Mouse (Mus musculus) left cerebral cortex, adult 9 months (tissue): ENCODE results near the gene Trap1a.
"Not testable (repeated sequence)": the region's sequence is repeated elsewhere in the genome, so short reads cannot be mapped to it uniquely, and the experiment has no call there.

Experiments used
- DNase-seq, 2 experiments: peaks; one replicate each; pipeline ENCODE4 v3.0.0; 2022; ENCODE audit warnings: low spot score in 2 of 2

Trap1a gene

DNA sequence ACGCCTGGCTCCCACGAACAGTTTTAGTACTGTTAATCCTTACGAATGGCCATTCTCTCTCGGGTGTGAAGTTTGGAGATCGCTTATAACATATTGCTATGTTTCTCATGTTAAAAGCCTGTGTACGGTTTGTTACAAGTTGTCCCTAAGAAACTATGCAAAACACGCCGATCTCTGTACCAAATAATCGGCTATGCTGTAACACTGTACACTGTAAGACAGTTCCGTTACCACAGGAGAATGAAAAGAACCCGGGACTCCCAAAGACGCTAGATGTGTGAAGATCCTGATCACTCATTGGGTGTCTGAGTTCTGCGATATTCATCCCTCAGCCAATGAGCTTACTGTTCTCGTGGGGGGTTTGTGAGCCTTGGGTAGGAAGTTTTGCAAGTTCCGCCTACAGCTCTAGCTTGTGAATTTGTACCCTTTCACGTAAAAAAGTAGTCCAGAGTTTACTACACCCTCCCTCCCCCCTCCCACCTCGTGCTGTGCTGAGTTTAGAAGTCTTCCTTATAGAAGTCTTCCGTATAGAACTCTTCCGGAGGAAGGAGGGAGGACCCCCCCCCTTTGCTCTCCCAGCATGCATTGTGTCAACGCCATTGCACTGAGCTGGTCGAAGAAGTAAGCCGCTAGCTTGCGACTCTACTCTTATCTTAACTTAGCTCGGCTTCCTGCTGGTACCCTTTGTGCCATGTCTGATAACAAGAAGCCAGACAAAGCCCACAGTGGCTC, at the start of gene Trap1a:
Trap1a (plus strand) TSS at position 421 of the 732 bp plus-strand sequence.
- DNase-seq = no peak

DNA sequence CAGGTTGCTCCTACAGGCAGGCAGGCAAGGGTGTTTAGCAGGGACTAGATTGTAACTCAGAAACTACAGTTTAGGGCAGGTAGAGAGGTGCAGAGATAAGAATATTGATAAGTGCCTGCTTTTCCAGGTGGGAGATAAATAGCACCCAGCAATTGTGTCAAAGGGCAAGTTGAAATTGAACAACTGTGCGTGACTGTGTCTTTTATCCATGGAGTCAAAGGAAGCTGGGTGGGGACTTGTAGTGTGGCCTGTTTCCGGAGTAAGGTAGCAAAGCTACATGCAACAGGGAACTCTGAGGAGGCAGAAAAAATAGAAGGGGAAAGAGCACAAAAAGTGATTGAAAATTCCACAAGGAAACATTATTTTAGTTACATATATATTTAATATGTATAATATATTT, 40.4 kb upstream of the Trap1a start:
- no peak for DNase-seq

DNA sequence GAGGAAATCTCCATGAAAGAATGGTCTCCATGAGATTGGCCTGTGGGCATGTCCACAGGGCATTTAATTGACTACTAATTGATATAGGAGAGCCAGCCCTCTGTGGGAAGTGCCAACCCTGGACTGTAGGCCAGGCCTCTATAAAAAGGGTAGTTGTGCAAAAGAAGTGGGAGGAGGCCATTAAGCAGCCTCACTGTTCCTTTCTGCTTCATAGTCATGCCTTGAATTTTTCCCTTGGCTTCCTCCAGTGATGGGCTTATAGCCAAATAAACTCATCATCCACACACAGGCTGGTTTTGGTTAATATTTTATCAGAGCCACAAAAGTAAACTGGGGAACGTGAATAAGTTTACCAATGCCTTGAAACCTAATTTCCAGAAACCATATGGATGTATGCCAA, 38.2 kb upstream of the Trap1a start:
- DNase-seq = no peak

DNA sequence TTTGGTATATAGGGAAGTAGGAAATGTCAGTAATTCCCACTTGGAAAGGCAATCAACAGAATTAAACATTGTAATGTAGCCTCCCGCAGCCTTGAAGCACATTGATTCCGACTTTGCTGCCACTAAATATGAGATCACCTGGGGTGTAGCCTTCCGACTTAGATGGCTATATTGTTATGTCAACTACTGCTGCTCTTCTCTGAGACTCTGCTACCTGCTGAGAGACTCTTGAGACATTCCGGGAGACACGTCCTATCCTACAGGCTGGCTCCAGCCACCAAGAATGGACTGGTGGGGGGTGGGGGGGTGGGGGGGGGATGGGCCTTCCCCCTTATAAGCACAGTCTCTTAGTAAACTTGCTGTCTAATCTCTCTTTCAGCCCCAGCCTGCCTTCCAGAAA, 16.1 kb upstream of the Trap1a start:
- not testable (repeated sequence) for DNase-seq

DNA sequence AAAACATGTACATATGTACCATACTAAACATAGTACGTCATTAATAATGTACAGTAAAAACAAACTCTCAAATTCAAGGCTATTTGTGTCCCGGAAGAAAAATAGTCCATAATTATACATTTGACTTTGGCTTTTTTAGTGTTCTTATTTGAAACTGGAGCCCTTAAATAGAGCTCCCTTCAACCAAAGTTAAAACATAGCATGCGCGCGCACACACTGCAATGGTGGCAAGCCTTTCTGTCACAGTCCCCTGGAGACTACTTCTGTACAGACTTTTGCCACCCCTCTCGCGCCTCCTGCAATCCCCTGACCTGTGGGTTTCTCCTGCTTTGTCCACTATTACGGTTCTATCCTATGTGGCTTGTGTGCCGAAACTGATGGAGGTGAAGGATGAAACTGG, 900 bp upstream of the Trap1a start:
- no peak for DNase-seq

DNA sequence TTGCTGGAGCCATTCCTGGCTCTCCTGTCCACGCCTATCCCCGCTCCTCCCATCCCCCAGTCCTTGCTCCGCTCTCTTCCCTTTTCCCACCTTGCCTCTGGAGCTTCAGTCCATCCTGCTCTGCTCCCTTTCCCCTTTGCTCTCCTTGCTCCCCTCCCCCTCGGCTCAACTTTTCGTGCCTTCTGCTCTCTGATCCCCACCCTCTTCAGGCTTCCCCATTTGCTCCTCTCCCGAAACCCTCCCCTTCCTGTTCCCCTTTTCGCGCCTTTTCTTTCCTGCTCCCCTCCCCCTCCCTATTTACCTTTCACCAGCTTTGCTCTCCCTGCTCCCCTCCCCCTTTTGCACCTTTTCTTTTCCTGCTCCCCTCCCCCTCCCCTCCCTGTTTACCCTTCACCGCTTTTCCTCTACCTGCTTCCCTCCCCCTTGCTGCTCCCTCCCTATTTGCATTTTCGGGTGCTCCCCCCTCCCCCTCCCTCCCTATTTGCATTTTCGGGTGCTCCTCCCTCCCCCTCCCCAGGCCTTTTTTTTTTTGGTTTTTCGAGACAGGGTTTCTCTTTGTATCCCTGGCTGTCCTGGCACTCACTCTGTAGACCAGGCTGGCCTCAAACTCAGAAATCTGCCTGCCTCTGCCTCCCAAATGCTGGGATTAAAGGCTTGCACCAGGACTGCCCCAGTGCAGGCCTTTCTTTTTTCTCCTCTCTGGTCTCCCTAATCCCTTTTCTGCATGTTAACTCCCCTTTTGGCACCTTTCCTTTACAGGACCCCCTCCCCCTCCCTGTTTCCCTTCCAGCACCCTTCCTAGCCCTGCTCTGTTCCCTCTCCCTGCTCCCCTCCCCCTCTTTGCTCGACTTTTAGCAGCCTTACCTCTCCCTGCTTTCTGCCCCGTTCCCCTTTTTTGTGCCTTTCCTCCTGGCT, 1.3 kb downstream of the Trap1a start:
- no peak for DNase-seq

DNA sequence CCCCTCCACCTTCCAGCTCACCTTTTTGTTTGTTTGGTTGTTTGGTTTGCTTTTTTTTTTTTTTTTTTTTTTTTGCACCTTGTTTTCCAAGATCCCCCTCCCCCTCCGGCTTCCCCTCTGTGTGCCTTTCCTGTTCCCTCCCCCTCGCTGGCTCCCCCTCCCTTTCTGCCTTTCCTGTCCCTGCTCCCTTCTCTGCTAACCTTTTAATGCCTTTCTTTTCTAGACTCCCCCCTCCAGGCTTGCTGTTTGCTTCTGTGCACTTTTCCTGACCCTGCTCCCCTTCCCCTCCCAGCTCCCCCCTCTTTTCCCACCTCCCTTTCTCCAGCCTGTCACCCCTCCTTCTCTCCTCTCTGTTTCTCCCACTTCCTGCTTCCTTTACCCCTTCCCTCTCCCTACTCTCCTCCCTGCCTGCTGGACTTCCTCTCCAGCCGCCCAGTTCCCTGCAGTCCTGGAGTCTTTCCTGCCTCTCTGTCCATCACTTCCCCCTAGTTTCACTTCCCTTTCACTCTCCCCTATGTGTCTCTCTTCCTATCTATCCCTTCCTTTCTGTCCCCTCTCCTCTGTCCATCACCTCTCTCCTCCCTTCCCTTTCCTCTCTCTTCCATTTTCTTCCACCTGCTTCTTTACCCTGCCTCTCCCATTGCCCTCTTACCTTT, 2.1 kb downstream of the Trap1a start:
- DNase-seq = no peak

DNA sequence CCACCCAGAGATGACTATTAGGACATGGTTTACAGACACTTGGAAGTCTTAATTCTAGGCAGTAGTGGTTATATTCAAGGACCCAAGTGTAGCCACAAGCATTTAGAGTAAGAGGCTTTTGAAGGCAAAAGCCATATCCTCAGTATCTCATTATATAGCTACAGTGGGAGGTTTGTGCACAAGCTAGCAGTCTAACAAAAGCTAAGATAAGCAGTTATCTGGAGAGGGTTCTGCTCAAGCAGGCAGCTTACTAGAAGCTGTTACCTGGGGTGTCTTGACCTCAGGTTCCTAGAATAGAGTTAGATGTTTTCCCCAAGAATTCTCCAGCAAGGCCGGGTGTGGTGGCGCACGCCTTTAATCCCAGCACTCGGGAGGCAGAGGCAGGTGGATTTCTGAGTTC, 6.1 kb downstream of the Trap1a start:
- DNase-seq = no peak

DNA sequence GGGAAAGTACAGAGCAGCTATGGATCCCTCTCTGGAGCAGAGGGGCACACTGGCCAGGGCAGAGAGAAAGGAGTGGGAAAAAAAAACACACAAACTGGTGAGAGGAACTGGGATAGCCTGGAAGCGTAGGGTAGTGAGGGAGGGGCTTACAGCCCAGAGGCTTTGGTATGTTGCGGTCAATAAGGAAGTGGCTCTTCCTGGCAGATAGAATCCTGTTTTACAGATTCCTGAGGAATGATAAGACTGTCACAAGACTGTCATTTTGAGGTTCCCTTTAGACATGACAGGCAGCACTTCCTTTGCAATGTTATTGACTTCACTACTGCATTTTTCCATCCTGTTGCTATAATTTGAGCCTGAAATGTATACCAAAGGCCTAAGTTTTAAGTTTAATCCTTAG, 7.7 kb downstream of the Trap1a start:
- DNase-seq = no peak

DNA sequence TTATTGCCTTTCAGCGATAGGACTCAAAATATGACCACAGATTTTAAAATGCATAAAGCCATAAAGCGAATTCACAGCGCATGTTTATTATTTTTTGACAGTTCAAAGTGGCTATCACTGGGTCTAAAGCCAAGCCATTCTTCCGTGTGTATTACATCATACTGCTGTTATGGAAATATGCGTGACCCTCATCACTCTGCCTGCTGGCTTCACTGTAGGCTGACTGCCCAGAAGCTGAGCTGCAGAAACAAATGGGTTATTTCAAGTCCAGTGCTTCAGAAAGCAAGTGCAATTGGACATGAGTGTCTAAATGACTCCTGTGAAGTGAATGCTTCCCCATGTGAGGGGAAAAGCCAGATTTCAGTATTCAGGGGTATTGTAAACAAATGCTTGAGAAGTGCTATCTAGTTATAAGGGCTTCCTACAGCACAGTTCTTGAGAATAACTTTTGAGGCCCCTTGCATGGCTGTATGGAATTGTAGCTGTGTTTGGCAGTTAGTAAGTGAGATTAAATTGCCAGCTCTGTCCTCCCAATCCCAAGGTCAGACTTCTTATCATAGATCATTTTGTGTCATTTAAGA, 18.8 kb downstream of the Trap1a start:
- DNase-seq = no peak

DNA sequence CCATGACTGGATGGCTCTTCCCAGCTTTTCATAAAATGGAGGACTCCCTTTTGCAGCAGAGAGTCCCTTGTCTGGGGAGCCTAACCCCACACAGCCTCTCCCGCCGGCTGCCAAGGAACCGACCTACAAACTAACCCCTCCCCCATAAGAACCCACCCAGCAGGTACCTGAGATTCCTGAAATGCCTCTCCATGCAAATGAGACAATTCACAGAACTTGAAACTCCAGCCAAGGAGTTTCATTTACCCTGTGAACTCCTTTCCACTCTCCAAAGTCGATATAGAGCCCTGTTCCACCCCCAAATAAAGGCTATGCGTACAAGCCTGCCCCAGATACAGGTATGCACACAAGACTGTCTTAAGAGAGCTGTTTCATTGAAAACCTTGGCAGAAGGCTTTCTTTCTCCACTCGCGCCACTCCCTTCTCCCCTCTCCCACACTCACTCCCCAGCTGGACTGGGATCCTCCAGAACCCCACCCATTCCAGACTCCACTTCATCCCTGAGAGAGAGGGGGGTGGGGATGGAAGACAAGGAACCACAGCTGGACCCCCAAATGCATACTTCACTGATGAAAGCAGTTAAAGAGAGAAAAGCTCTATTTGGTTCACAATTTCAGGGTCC, 24.3 kb downstream of the Trap1a start:
- no peak for DNase-seq

DNA sequence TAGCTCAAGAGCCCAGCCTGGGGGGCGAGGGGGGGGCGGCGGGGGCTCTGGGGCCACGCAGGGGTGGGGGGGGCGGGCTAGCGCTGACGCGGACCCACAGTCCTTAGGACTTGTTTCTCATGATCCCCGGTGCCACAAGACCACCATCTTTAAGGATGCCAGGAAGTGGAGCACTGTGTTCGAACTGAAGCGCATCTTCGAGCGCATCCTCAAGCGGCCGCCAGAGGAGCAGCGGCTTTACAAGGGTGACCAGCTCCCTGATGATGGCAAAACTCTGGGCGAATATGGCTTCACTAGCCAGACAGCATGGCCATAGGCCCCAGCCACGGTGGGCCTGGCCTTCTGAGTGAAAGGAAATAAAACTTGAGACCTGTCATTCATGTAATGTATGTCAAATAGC, 24.9 kb downstream of the Trap1a start:
- DNase-seq = no peak

DNA sequence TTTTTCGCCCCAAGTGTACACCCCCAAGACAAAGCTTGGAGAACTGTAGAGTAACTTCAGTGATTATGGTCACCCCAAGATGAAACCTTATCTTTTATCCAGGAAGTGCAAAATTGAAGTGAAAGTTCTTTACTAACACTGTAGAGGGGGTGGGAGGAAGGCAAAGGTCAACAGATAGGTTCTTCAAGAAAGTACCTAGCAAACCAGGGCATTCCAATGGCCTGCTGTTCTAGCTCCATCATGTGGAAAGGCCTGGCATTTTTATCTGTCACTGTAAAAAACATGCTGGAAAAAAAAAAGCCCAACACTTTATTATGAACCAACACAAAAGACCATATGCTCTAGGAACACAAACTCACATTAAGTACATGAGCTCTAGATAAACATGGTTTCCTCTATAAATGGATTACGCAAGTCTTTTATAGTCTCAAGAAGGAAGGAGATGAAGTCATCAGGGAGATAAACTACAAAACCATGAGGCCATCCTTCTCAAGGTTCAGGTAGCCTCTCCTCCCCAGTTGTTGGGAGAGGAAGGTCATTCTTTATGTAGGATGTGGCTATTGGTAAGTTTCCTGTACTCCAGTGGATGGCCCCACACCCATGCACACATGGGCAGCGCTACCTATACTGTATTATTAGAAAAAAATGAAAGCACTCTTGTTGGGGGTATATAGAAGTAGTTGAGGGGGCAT, 33.5 kb downstream of the Trap1a start:
- DNase-seq = no peak

DNA sequence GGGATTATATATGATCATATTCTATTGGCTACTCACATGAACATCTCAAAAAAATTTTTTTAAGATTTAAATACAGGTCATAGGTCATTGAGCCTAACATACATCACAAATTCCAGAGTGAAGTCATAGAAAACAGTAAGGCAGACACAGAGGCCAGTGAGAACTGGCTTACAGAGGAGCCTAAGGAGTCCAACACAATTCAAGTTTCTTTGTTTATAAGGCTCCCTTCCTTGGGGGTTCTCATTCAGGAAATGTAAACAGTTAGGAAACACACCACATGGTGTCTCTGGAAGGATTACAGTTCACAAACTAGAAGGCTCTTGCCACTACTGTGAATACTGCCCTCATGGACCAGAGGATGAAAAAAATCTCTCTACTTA, 34.0 kb downstream of the Trap1a start:
- DNase-seq = no peak

DNA sequence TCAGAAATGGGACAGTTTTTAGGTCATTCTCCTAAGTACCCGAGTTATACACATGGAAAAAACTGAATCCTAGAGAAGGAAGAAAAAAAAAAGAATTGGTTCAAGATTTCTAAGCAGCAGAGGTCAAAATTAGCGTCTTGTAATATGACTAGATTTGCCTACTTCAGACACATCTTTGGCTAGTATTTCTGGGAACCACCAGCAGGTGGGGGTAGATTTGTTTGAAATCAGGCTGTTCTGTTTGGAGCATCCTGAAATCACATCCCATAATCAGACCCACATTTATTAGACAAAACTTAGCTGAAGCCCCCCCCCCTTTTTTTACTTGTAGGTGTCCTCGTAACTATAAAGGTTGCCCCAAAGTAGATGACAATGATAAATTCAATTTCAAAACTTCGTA, 35.6 kb downstream of the Trap1a start:
- DNase-seq = peak in 1 of 2 experiments; percentile 45

DNA sequence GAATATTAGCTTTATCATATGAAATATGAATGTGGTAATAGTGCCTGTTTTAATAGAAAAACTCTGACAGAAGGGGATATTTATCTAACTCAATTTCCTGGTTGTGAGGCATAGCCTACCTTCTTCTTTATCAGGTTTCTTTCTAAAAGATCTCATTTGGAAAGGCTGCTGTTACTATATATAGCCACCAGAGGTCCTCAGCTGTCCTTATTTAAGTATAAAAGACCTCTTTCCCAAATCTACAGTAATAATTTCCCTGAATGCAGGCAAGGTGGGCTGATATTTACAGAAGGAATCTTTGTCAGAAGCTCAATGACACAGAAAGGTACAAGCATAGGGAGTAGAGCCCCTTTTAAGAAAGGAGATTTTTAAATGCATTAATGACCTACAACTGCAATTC, 39.2 kb downstream of the Trap1a start:
- peak in 1 of 2 experiments; percentile 6 for DNase-seq
